Mouse (Mus musculus): ENCODE measurements around the gene Yipf2.

Yipf2 gene

GRCm38 (mm10) chr9:21592703-21593121 is at the start of gene Yipf2, which contains the start of gene Timm29:
Gene Yipf2 (minus strand): TSS chr9:21592828.
Gene Timm29 (plus strand): TSS chr9:21592722.
- DNase-seq (ENCODE audit: low read depth, low spot score), result peak; percentile 95

- DNase-seq (ENCODE audit: low read depth, low spot score), result no peak
Observed at GRCm38 (mm10) chr9:21639031-21639430, 46.4 kb upstream of the Yipf2 start.

GRCm38 (mm10) chr9:21635639-21636038 is 43.0 kb upstream of the Yipf2 start:
- no peak for DNase-seq (ENCODE audit: low read depth, low spot score)

- DNase-seq (ENCODE audit: low read depth, low spot score), result no peak
Observed at GRCm38 (mm10) chr9:21633106-21633505, 40.5 kb upstream of the Yipf2 start.

GRCm38 (mm10) chr9:21630673-21631072 is 38.0 kb upstream of the Yipf2 start:
- DNase-seq (ENCODE audit: low read depth, low spot score), result peak; percentile 64

- no peak for DNase-seq (ENCODE audit: low read depth, low spot score)
Observed at GRCm38 (mm10) chr9:21627145-21627795, 34.6 kb upstream of the Yipf2 start.

GRCm38 (mm10) chr9:21626571-21626970 is 33.9 kb upstream of the Yipf2 start:
- DNase-seq (ENCODE audit: low read depth, low spot score), result peak; percentile 49

- DNase-seq (ENCODE audit: low read depth, low spot score), result no peak
Observed at GRCm38 (mm10) chr9:21625342-21626339, 33.0 kb upstream of the Yipf2 start.

GRCm38 (mm10) chr9:21622676-21623075 is 30.0 kb upstream of the Yipf2 start:
- no peak for DNase-seq (ENCODE audit: low read depth, low spot score)

- no peak for DNase-seq (ENCODE audit: low read depth, low spot score)
Observed at GRCm38 (mm10) chr9:21620229-21620628, 27.6 kb upstream of the Yipf2 start.

- peak; percentile 26 for DNase-seq (ENCODE audit: low read depth, low spot score)
Observed at GRCm38 (mm10) chr9:21617066-21617465, 24.4 kb upstream of the Yipf2 start.

GRCm38 (mm10) chr9:21616232-21616781 is 23.7 kb upstream of the Yipf2 start:
- no peak for DNase-seq (ENCODE audit: low read depth, low spot score)

GRCm38 (mm10) chr9:21615617-21616231 is 23.1 kb upstream of the Yipf2 start, which contains the start of gene Smarca4:
Gene Smarca4 (plus strand): TSS chr9:21616169.
- peak; percentile 100 for DNase-seq (ENCODE audit: low read depth, low spot score)

GRCm38 (mm10) chr9:21614864-21615616 is 22.4 kb upstream of the Yipf2 start:
- DNase-seq (ENCODE audit: low read depth, low spot score), result no peak

- peak; percentile 85 for DNase-seq (ENCODE audit: low read depth, low spot score)
Observed at GRCm38 (mm10) chr9:21609861-21610260, 17.2 kb upstream of the Yipf2 start.

- DNase-seq (ENCODE audit: low read depth, low spot score), result no peak
Observed at GRCm38 (mm10) chr9:21606648-21607047, 14.0 kb upstream of the Yipf2 start.

GRCm38 (mm10) chr9:21605865-21606264 is 13.2 kb upstream of the Yipf2 start:
- no peak for DNase-seq (ENCODE audit: low read depth, low spot score)

- no peak for DNase-seq (ENCODE audit: low read depth, low spot score)
Observed at GRCm38 (mm10) chr9:21604119-21604518, 11.5 kb upstream of the Yipf2 start.

GRCm38 (mm10) chr9:21601722-21602399 is 9.2 kb upstream of the Yipf2 start:
- DNase-seq (ENCODE audit: low read depth, low spot score), result peak; percentile 79

GRCm38 (mm10) chr9:21601073-21601472 is 8.4 kb upstream of the Yipf2 start:
- peak; percentile 56 for DNase-seq (ENCODE audit: low read depth, low spot score)

All from CD4-positive helper T cell, adult 2 months (primary cell).